Mouse (Mus musculus) ES-E14 (cell line): Measurements from ENCODE around the gene Eif2ak2.

ENCODE experiments used
- CHD2 ChIP-seq: IDR thresholded peaks from 2 replicates; pipeline ENCODE4 v1.6.1; 2014; ENCODE audit warnings: mild to moderate bottlenecking, low read depth, low read length, inconsistent platforms
- HCFC1 ChIP-seq: IDR thresholded peaks from 2 replicates; pipeline ENCODE4 v1.6.1; 2012; ENCODE audit warnings: low read length, inconsistent platforms, borderline replicate concordance; ENCODE audit not compliant: insufficient read depth
- MAFK ChIP-seq: IDR thresholded peaks from 2 replicates; pipeline ENCODE4 v1.6.1; 2014; ENCODE audit warnings: mild to moderate bottlenecking, low read depth, low read length, inconsistent platforms; ENCODE audit not compliant: insufficient read depth
- ZC3H11A ChIP-seq: IDR thresholded peaks from 2 replicates; pipeline ENCODE4 v1.6.1; 2012; ENCODE audit warnings: low read depth, mild to moderate bottlenecking, inconsistent platforms, low read length, borderline replicate concordance
- ZNF384 ChIP-seq: IDR thresholded peaks from 2 replicates; pipeline ENCODE4 v1.6.1; 2012; ENCODE audit warnings: low read depth, low read length, inconsistent platforms

- TF ChIP-seq ZNF384, result no peak
- no peak for TF ChIP-seq HCFC1
- TF ChIP-seq CHD2, result no peak
- TF ChIP-seq MAFK, result no peak
- no peak for TF ChIP-seq ZC3H11A
Observed at GRCm38 (mm10) chr17:78881878-78882304, 482 bp downstream of the Eif2ak2 start.
